Mouse (Mus musculus) Muller cell, postnatal 12 days (primary cell): ENCODE results near the gene Phf10.
"Not testable (repeated sequence)": the region's sequence is repeated elsewhere in the genome, so short reads cannot be mapped to it uniquely, and the experiment has no call there.

Experiments
- DNase-seq: peaks from one replicate; pipeline ENCODE4 v3.0.0-alpha.2; 2015; ENCODE audit errors: inconsistent ontology term

Gene Phf10

GRCm38 (mm10) chr17:14943009-14943728 is 17.9 kb downstream of the Phf10 start, which contains the start of the genes Wdr27 and 1600012H06Rik:
Wdr27 (minus strand) TSS chr17:14943158.
1600012H06Rik (plus strand) TSS chr17:14943184.
- DNase-seq: peak; percentile 98

GRCm38 (mm10) chr17:14942181-14942580 is 18.9 kb downstream of the Phf10 start:
- not testable (repeated sequence) for DNase-seq

DNA sequence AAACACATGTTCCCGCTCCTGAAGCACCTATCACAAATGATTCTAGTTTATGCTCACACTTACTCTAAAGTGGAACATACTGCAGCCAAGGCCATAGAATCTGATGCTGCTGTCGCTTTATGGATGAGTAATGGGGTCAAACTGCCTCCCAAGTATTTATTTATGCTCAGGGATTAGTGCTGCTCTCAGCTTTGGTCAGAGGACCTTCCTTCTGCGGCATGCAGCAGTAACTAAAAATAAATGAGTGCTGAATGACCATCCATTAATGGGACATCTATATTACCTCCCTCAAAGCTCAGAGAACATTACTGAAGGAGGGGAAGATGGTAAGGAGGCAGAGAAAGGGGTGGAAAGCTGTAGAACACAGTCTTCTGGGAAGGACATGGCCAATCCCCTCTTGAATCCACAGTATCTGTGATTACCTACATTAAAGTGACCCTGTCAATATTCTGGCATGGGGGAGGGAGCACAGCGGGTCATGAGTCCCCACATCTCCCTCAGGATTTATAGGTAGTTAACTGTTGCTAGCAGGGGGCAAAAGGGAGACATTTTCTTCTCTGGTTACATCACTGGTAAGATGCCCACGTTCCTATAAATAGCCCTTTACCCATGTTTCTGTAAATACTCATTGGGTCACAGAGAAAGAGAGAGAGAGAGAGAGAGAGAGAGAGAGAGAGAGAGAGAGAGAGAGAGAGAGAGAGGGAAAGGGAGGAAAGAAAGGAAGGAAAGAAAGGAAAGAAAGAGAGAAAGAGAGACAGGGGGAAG is 25.1 kb downstream of the Phf10 start:
- DNase-seq: no peak

DNA sequence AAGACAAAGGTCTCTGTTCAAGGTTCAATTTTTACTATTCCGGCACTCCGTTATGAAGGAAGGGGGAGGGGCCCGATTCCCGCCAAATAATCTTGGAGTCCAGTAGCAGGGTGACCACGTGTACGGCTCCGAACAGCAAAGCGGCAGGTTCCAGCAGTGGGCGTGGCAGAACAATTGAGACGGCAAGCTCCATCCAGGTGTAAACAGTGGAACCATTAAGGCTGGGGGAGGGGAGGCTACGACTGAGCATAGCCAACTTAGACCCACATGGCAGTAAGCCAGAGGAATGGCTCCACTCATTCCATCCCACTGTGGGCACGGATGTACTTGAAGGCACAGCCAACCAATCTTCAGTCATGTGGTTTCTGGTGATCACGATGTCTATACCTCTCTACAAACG is 25.8 kb downstream of the Phf10 start:
- not testable (repeated sequence) for DNase-seq

- no peak for DNase-seq
These were observed 29.6 kb downstream of the Phf10 start for GRCm38 (mm10) chr17:14931469-14931868.

DNA sequence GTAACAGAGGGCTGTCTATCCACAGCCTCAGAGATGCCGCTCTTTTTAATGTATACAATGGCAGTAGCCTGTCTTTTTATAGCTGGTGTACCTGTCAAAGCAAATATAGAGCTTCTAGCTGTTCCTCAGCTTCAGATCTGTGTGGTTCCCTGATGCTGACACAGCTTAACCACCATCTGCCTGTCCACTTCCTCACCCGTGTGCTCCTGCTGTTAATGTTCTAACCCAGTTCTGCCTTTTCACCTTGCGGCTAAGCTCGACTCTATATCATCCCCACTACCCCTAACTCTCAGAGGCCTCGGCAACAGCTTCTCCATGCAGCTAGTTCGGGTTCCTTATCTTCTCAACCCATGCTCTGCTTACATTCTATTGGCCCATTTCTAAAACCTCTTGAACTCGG is 30.4 kb downstream of the Phf10 start:
- DNase-seq: no peak

DNA sequence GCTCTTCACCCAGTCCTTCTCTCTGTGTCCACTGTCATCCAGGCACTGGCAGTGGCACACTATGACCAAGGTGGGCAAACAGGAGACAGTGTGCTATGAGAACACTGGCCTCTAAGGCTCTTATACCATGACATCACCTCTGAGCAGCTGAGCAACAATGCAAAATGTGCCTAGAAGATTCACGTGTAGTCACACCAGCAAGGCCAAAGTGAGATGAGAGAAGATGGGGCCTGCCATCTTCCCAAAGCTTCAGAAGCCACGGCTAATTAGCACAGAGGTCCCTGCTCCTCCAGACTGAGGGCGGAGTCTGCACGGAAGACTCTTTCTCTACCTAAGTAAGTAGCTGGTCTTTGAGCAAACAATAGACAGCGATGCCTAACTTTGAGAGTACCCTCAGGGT is 32.4 kb downstream of the Phf10 start:
- DNase-seq: no peak

GRCm38 (mm10) chr17:14927644-14928218 is 33.3 kb downstream of the Phf10 start:
- no peak for DNase-seq

GRCm38 (mm10) chr17:14921582-14921981 is 39.5 kb downstream of the Phf10 start:
- DNase-seq: no peak

DNA sequence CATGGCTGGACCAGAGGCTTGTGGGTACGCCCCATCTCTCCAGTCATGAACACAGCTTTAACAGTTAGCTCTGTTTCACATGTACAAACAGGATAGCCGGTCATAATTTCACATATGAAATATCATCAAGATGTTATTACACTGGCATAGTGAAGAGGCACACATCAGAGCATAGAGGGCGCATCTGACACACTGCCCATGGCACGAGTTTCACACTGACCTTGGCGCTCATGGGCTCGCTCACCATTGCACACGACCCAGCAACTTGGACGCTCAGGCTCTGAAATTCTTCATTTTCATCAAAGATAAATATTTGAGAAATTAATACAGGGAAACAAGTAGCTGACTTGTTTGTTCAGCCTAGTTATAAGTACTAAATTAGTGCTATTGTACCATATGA is 43.2 kb downstream of the Phf10 start:
- DNase-seq: no peak

DNA sequence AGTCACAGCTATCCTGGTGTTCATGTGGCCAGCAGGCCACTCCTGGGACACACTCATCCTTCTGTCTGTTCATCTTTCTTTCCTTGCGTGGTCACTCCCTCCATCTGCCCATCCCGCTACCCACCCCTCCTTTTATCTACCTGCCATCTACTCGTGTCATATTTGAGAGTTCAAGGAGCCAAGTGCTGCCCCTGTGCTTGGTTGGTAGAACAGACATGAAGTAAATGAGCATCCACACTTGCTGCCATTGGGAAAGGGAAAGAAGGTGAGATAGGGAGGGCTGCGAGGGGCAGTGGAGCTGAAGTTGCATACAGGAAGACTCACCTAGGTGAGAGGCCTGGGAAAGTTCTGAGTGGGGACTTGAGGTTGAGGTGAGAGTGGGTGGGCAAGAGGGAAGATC is 46.7 kb downstream of the Phf10 start:
- no peak for DNase-seq

GRCm38 (mm10) chr17:14912981-14913380 is 48.1 kb downstream of the Phf10 start:
- DNase-seq: no peak

DNA sequence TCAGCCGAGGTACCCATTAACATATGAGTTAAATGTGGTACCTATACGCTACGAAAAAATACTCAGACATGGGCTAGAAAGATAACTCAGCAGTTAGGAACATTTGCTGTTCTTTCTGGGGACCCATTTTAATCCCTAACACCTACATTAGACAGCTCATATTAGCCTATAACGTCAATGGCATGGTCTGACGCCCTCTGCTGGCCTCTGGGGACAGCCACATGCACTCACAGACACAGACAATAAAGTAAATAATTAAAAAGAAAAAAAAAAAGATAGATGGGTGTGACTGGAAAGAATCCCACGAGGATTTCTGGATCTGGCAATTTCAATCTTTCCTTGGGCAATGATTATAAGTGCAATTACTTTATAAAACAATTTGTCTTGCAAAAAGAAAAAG is 48.7 kb downstream of the Phf10 start:
- no peak for DNase-seq

- no peak for DNase-seq
These were observed 50.3 kb downstream of the Phf10 start for GRCm38 (mm10) chr17:14910771-14911170.

DNA sequence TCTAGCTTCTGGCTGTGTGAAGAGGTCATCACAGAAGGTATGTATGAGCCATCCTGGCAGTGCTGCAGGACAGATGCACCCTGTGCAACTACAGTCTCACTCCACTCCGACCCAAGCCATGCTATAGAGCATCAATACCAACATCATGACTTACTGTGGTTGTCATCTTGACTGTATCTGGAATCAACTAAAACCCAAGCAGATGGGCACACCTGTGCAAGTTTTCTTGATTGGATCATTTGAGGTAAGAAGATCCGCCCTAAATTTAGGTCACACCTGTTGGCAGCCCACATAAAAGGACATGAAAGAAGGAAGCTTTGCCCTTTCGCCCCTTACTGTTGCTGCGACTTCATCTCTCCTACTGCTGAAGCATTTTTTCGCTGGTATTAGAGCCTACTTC is 51.7 kb downstream of the Phf10 start:
- DNase-seq: no peak

DNA sequence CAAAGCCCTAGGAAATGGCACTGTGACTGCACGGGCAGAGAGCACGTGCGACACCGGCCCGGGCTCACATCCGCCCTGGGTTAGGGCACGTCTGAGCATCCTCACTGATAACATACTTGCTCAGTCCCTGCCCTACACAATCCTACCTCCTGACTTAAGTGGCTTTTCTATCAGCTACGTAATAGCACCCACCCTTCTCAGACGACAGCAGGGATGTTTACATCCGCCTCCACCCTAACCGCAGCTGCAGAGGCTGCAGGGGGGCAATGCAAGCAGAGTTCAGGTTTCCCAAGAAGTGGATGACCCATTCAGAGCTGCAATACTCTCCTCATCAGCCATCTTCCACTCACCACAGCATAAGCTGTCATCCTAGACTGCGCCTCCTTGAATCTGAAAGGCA is 53.9 kb downstream of the Phf10 start:
- DNase-seq: no peak

- DNase-seq: peak; percentile 35
These were observed 54.5 kb downstream of the Phf10 start for GRCm38 (mm10) chr17:14906611-14907010.

DNA sequence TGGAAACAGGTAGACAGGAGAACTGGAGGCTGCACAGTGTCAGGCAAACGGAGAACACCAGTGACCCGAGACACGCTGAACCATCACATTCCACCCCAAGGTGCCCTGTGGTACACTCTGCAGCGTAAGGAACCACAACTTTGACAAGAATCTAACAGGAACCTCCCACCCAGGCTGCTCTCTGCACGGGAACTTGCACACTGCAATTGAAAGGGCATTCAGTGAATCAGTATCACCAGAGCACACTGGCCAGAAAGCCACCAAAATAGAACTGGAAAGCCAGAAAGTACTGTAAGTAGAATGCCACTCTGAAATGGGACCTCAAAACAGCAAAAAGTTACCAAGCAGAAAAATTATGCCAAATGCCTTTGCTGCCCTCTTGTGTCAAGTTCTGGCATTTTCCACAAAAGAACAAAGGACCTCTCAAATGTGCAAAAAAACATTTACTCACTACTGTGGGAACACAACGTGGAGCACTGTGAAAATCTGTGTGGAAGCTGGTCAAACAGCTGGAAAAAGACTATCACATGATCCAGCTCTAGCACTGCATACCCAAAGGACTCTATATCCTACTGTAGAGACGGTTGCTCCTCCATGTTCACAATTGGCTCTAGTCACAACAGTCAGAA is 56.3 kb downstream of the Phf10 start:
- DNase-seq: peak; percentile 73

DNA sequence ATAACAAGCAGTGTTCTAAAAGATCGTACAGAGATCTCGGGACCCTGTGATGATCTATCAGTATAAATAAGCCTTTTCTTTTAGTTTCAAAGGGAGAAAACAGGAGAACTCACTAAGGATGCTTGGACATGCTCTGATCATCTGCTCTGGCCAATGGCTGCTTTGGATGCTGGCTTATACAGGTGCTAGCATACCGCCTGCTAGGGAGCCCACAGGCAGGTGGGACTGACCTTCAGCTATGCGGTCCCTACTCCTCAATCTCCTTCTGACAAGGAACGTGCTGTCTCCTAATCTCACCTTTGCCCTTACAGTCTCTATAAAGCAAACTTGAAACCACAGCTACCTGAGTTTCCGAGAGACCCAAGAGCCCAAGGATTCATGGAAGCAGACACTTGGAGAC is 56.9 kb downstream of the Phf10 start:
- DNase-seq: no peak

DNA sequence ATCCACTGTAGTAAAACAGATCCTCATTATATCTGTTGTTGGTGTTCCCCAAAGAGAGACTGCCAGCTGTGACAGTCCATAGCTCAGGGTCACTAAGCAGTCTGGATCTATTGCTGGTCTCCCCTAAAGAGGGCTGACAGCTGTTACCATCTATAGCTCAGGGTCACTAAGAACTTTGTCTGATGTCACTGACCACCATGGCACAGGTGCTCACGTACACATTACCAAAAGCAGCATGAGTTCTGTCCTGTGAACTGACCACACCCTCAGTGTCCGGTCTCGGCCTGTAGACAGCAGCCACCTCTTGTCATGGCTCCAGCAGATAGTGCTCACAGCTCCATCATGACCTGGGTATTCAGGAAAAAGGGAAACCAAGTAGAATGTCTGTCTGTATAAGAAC is 57.9 kb downstream of the Phf10 start:
- no peak for DNase-seq

DNA sequence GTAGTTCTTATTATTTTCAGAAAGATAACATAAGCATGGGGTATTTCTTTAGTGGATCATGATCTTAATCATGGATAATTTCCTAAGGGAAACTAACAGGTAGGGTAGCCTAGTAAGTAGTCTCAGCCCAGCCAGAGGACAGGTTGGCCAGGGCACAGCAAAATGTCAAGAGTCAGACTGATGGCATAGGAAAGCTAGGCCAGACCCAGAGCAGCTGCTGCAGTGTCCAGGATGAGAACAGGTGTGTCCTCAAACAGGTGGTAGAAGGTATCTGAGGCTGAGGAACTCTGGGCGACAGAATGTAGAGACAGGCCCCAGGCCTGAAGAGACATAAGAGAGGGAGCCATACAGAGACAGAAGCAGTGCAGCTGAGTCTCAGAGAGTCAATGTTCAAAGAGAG is 62.1 kb downstream of the Phf10 start:
- no peak for DNase-seq

DNA sequence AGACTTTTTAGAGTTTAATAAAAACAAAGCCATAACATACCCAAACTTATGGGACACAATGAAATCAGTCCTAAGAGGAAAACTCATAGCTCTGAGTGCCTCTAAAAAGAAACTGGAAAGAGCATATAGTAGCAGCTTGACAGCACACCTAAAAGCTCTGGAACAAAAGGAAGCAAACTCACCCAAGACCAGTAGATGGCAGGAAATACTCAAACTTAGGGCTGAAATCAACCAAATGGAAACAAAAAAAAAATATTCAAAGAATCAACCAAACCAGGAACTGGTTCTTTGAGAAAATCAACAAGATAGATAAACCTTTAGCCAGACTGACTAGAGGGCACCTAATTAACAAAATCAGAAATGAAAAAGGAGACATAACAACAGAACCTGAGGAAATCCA is 66.0 kb downstream of the Phf10 start:
- DNase-seq: not testable (repeated sequence)
